Mouse (Mus musculus) lung, postnatal 0 days (tissue): Measurements from ENCODE around the gene Trim31.

Experiments
- CTCF ChIP-seq: IDR thresholded peaks from 2 replicates; pipeline ENCODE4 v1.5.1; 2016; ENCODE audit warnings: antibody characterized with exemption, mild to moderate bottlenecking
- EP300 ChIP-seq: IDR thresholded peaks from 2 replicates; pipeline ENCODE4 v1.6.1; 2016; ENCODE audit warnings: antibody characterized with exemption, mild to moderate bottlenecking, control low read depth

DNA sequence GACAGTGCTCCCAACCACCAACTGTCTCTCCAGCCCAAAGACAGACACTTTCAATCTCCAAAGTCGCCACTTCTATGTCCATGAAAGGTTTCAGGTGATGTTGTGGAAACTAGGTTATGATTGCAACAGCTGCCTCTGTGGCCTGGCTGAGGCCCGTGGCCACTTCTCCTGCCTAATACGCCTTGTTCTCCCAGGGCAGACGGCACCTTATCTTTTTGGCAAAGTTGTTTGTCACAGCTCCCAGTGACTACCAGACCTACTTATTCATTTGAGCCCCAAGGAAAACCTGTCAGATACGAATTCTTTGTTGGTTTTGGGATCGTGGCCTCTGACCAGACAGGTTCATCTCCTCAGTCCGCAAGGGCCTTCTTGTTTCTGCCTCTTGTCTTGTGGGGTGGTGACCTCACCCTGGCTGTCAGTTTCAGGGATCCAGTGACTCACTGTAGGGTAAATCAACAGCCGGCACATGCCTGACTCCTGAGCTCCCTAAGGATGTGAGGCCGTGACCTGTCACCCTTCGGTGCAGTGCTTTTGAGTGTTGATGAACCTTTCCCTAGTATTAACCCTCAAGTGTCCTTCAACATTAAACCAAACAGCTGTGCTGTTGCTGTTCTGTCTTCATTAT lies 29.7 kb downstream of the Trim31 start:
- TF ChIP-seq CTCF (no peak), EP300 (no peak)
